Mouse (Mus musculus) heart, adult 2 months (tissue): ENCODE data around the gene Abca13. TPM values are rescaled to one million over a fixed set of nuclear protein-coding genes. Genes with fewer than 3 reads are reported as not detected.

Source experiments
- DNase-seq, 2 experiments: peaks; one replicate each; pipeline ENCODE4 v3.0.0; 2021
- H3K27ac ChIP-seq: fragments of 200-600 bp; 2 replicates; pipeline ENCODE4 v1.8.1; 2022
- H3K27me3 ChIP-seq: fragments of 200-500 bp; 2 replicates; pipeline ENCODE4 v1.6.1; 2012; ENCODE audit warnings: mild to moderate bottlenecking, low read length, inconsistent platforms, mixed read lengths; ENCODE audit not compliant: control insufficient read depth, insufficient read depth
- H3K36me3 ChIP-seq: fragments of 200-500 bp; 2 replicates; pipeline ENCODE4 v1.6.1; 2012; ENCODE audit warnings: low read length, inconsistent platforms; ENCODE audit not compliant: control insufficient read depth, insufficient read depth
- H3K4me1 ChIP-seq: fragments of 200-500 bp; 2 replicates; pipeline ENCODE4 v1.6.1; 2011; ENCODE audit warnings: low read length; ENCODE audit not compliant: control insufficient read depth, insufficient read depth
- H3K4me3 ChIP-seq: fragments of 200-600 bp; 2 replicates; pipeline ENCODE4 v1.8.1; 2022
- H3K79me2 ChIP-seq: fragments of 200-500 bp; replicated peaks from 2 replicates; pipeline ENCODE4 v1.6.1; 2012; ENCODE audit warnings: mild to moderate bottlenecking, inconsistent platforms, low read length, moderate library complexity, mixed read lengths; ENCODE audit not compliant: control insufficient read depth, insufficient read depth
- H3K9ac ChIP-seq: fragments of 200-500 bp; 2 replicates; pipeline ENCODE4 v1.6.1; 2012; ENCODE audit warnings: low read depth, mild to moderate bottlenecking, control low read depth, inconsistent platforms, low read length, mixed read lengths
- CTCF ChIP-seq: fragments of 200-600 bp; IDR thresholded peaks from 2 replicates; pipeline ENCODE4 v1.8.1; 2022; ENCODE audit warnings: antibody characterized with exemption, mild to moderate bottlenecking, moderate library complexity
- EP300 ChIP-seq: fragments of 200-500 bp; IDR thresholded peaks from 2 replicates; pipeline ENCODE4 v1.6.1; 2011; ENCODE audit warnings: low read depth, low read length, control low read depth; ENCODE audit not compliant: insufficient read depth
- POLR2A ChIP-seq: fragments of 200-500 bp; IDR thresholded peaks from 2 replicates; pipeline ENCODE4 v1.6.1; 2011; ENCODE audit warnings: mild to moderate bottlenecking, low read depth, low read length, control low read depth; ENCODE audit not compliant: insufficient read depth
- WGBS: fragments of 180-500 bp; shearing (Covaris S2); methylation state at CpG from one replicate; pipeline ENCODE4 v1.1.7; 2018; 5-methylcytosine and 5-hydroxymethylcytosine counted together
- intact Hi-C: fragments of 180-260 bp; cut with DNase I; formaldehyde crosslinking; loops from one replicate; pipeline ENCODE4 v1.15.1; 2025
- polyA plus RNA-seq: library from polyadenylated mRNA; depleted of rRNA; stranded (reverse); fragments of >200 nt; gene quantifications from 2 replicates; pipeline ENCODE4 v1.2.3, GENCODE M21; 2012
- total RNA-seq, 2 experiments: library from RNA; stranded (reverse); gene quantifications; 2 replicates each; pipeline ENCODE4 v1.2.3; 2021

Abca13 gene
- total and polyA plus RNA-seq, 3 experiments, result 0.02 TPM; not detected in 2

GRCm38 (mm10) chr11:9619986-9620385 lies 428.2 kb downstream of the Abca13 start:
- no peak overlapping the region for H3K4me3 ChIP-seq
- DNase-seq, result no peak
- H3K4me1 ChIP-seq, result no peaks in the 10 kb centered on the region
- H3K27ac ChIP-seq, result no peak overlapping the region
- intact Hi-C loops, result no loop called here
- H3K9ac ChIP-seq, result no peak overlapping the region
- TF ChIP-seq EP300, result no peak
- no peak for TF ChIP-seq POLR2A
- no peak for TF ChIP-seq CTCF
- WGBS, result 71% methylated on average over 1 of the region's 1 CpGs
- H3K79me2 ChIP-seq, result no peaks in the 10 kb centered on the region
- H3K27me3 ChIP-seq, result no peaks in the 10 kb centered on the region
- no peaks in the 10 kb centered on the region for H3K36me3 ChIP-seq

- no peak overlapping the region for H3K4me3 ChIP-seq
- no peaks in the 10 kb centered on the region for H3K4me1 ChIP-seq
- H3K27me3 ChIP-seq, result no peaks in the 10 kb centered on the region
- 65% methylated on average over 2 of the region's 2 CpGs for WGBS
- intact Hi-C loops, result no loop called here
- no peak for DNase-seq
- H3K36me3 ChIP-seq, result no peaks in the 10 kb centered on the region
- H3K9ac ChIP-seq, result no peak overlapping the region
- no peak overlapping the region for H3K27ac ChIP-seq
- TF ChIP-seq CTCF (no peak), POLR2A (no peak), EP300 (no peak)
- no peaks in the 10 kb centered on the region for H3K79me2 ChIP-seq
These were observed 431.1 kb downstream of the Abca13 start for GRCm38 (mm10) chr11:9622888-9623287.

- intact Hi-C loops, result no loop called here
- WGBS, result 70% methylated on average over 1 of the region's 1 CpGs
- Histone ChIP-seq H3K79me2 (no peaks in the 10 kb centered on the region), H3K27me3 (no peaks in the 10 kb centered on the region), H3K27ac (no peak overlapping the region), H3K9ac (no peak overlapping the region), H3K36me3 (no peaks in the 10 kb centered on the region), H3K4me1 (no peaks in the 10 kb centered on the region), H3K4me3 (no peak overlapping the region)
- DNase-seq, result no peak
- no peak for TF ChIP-seq CTCF
- no peak for TF ChIP-seq POLR2A
- TF ChIP-seq EP300, result no peak
These were observed 433.0 kb downstream of the Abca13 start for GRCm38 (mm10) chr11:9624753-9625152.

- no peak for DNase-seq
- Histone ChIP-seq H3K4me3 (no peak overlapping the region), H3K4me1 (no peaks in the 10 kb centered on the region), H3K79me2 (no peaks in the 10 kb centered on the region), H3K9ac (no peak overlapping the region), H3K27me3 (no peaks in the 10 kb centered on the region), H3K36me3 (no peaks in the 10 kb centered on the region), H3K27ac (no peak overlapping the region)
- no peak for TF ChIP-seq POLR2A
- no peak for TF ChIP-seq EP300
- no peak for TF ChIP-seq CTCF
- intact Hi-C loops, result no loop called here
- 81% methylated on average over 1 of the region's 1 CpGs for WGBS
These were observed 434.1 kb downstream of the Abca13 start for GRCm38 (mm10) chr11:9625812-9626211.

GRCm38 (mm10) chr11:9647272-9647671 lies 455.5 kb downstream of the Abca13 start:
- no peaks in the 10 kb centered on the region for H3K4me1 ChIP-seq
- intact Hi-C loops, result no loop called here
- H3K36me3 ChIP-seq, result no peaks in the 10 kb centered on the region
- H3K79me2 ChIP-seq, result no peaks in the 10 kb centered on the region
- DNase-seq, result no peak
- no peak overlapping the region for H3K27ac ChIP-seq
- TF ChIP-seq CTCF (no peak), POLR2A (no peak), EP300 (no peak)
- H3K27me3 ChIP-seq, result no peaks in the 10 kb centered on the region
- WGBS, result 56% methylated on average over 3 of the region's 3 CpGs
- H3K9ac ChIP-seq, result no peak overlapping the region
- H3K4me3 ChIP-seq, result no peak overlapping the region

- Histone ChIP-seq H3K9ac (no peak overlapping the region), H3K27me3 (no peaks in the 10 kb centered on the region), H3K27ac (no peak overlapping the region), H3K36me3 (no peaks in the 10 kb centered on the region), H3K79me2 (no peaks in the 10 kb centered on the region), H3K4me3 (no peak overlapping the region), H3K4me1 (no peaks in the 10 kb centered on the region)
- 52% methylated on average over 3 of the region's 3 CpGs for WGBS
- intact Hi-C loops, result no loop called here
- no peak for DNase-seq
- TF ChIP-seq POLR2A, result no peak
- TF ChIP-seq CTCF, result peak; percentile 23
- no peak for TF ChIP-seq EP300
These were observed 456.2 kb downstream of the Abca13 start for GRCm38 (mm10) chr11:9647991-9648390.

GRCm38 (mm10) chr11:9666648-9667255 lies 475.0 kb downstream of the Abca13 start:
- WGBS, result 31% methylated on average over 3 of the region's 3 CpGs
- no peak overlapping the region for H3K27ac ChIP-seq
- DNase-seq, result no peak

More at GRCm38 (mm10) chr11:9666648-9667255, 475.0 kb downstream of the Abca13 start:
- H3K4me3 ChIP-seq, result no peak overlapping the region
- H3K79me2 ChIP-seq, result no peaks in the 10 kb centered on the region
- no peaks in the 10 kb centered on the region for H3K36me3 ChIP-seq
- TF ChIP-seq EP300 (no peak), POLR2A (no peak), CTCF (no peak)
- no peaks in the 10 kb centered on the region for H3K27me3 ChIP-seq
- intact Hi-C loops, result no loop called here
- no peak overlapping the region for H3K9ac ChIP-seq
- H3K4me1 ChIP-seq, result no peaks in the 10 kb centered on the region
